Mouse (Mus musculus) forebrain, embryonic 14.5 days (tissue): ENCODE data around the gene Gm20388. TPM values are rescaled to one million over a fixed set of nuclear protein-coding genes. Genes with fewer than 3 reads are reported as not detected.
A peak's percentile ranks its signal among the peaks of the same experiment; 100 is the strongest.

Source experiments
- ATAC-seq: fragments of 200-750 bp; cut with Nextera tagmentation; 2 replicates; pipeline ENCODE4 v1.8.0; 2017; ENCODE audit warnings: mild to moderate bottlenecking, moderate library complexity
- DNase-seq: peaks from one replicate; pipeline ENCODE4 v3.0.0-alpha.2; 2015; ENCODE audit warnings: low spot score
- H3K27ac ChIP-seq: fragments of 300-500 bp; sonication (generic); 2 replicates; pipeline ENCODE4 v1.5.1; 2014; ENCODE audit warnings: low read depth, mild to moderate bottlenecking, control low read depth, low read length, moderate library complexity
- H3K27me3 ChIP-seq: fragments of 300-500 bp; sonication (generic); replicated peaks from 2 replicates; pipeline ENCODE4 v1.6.1; 2014; ENCODE audit warnings: low read length, control low read depth, mixed read lengths; ENCODE audit not compliant: control insufficient read depth, insufficient read depth
- H3K36me3 ChIP-seq: fragments of 300-500 bp; sonication (generic); 2 replicates; pipeline ENCODE4 v1.6.1; 2014; ENCODE audit warnings: low read length, control low read depth; ENCODE audit not compliant: control insufficient read depth, insufficient read depth
- H3K4me1 ChIP-seq: fragments of 300-500 bp; sonication (generic); 2 replicates; pipeline ENCODE4 v1.6.1; 2014; ENCODE audit warnings: antibody characterized with exemption, low read length, control low read depth; ENCODE audit not compliant: control insufficient read depth, insufficient read depth
- H3K4me2 ChIP-seq: fragments of 300-500 bp; sonication (generic); 2 replicates; pipeline ENCODE4 v1.6.1; 2014; ENCODE audit warnings: mild to moderate bottlenecking, control low read depth, low read length
- H3K4me3 ChIP-seq: fragments of 300-500 bp; sonication (generic); 2 replicates; pipeline ENCODE4 v1.5.1; 2014; ENCODE audit warnings: low read depth, low read length, control low read depth
- H3K9ac ChIP-seq: fragments of 300-500 bp; sonication (generic); 2 replicates; pipeline ENCODE4 v1.6.1; 2014; ENCODE audit warnings: mild to moderate bottlenecking, low read length, control low read depth, moderate library complexity
- H3K9me3 ChIP-seq: fragments of 300-500 bp; sonication (generic); replicated peaks from 2 replicates; pipeline ENCODE4 v1.6.1; 2016; ENCODE audit warnings: low read length, control low read depth, mixed read lengths; ENCODE audit not compliant: control insufficient read depth
- WGBS: fragments of 180-500 bp; shearing (Covaris S2); extraction: QIAGEN DNeasy Blood & Tissue Kit; methylation state at CpG from one replicate; pipeline ENCODE4 v1.1.7; 2014; 5-methylcytosine and 5-hydroxymethylcytosine counted together
- polyA plus RNA-seq: library from polyadenylated mRNA; unstranded; fragments of >200 nt; fragmentation: Nextera tagmentation; extraction: Ambion mirVana; gene quantifications from 2 replicates; pipeline ENCODE4 v1.2.1, GENCODE M21; 2014

Gene Gm20388
- polyA plus RNA-seq, 1 experiment from 2014 or later: 7.4 TPM

DNA sequence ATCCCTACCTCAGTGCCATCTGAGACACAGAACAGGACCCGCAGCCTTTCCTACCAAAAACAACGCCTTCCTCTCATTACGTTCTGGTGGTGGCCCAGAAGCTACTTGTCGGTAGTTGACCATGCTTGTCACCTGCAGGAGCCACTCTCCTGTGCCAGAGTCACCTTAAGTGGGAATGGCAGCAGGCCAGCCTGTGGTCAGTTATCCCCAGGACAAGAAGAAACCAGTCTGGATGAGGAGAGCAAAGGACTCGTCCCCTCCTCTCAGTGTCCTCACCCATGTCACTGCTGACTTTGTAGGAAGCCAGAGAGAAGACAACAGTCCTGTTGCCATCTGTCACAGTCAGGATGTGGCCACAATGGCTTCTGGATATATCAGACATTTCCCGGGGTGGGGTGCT, 2906.3 kb downstream of the Gm20388 start:
- Histone ChIP-seq H3K4me3 (no peak overlapping the region), H3K27ac (no peak overlapping the region), H3K4me1 (peaks cover 3% of the 10 kb centered on the region; the same call in 1 of the 2 replicates), H3K9ac (no peak overlapping the region), H3K36me3 (0 out of 2 replicates have a peak, but pooled peaks cover 4% of the 10 kb centered on the region), H3K4me2 (no peak overlapping the region), H3K9me3 (no peaks in the 10 kb centered on the region), H3K27me3 (no peaks in the 10 kb centered on the region)
- no peak for ATAC-seq
- no peak for DNase-seq
- 84% methylated on average over 6 of the region's 6 CpGs for WGBS

DNA sequence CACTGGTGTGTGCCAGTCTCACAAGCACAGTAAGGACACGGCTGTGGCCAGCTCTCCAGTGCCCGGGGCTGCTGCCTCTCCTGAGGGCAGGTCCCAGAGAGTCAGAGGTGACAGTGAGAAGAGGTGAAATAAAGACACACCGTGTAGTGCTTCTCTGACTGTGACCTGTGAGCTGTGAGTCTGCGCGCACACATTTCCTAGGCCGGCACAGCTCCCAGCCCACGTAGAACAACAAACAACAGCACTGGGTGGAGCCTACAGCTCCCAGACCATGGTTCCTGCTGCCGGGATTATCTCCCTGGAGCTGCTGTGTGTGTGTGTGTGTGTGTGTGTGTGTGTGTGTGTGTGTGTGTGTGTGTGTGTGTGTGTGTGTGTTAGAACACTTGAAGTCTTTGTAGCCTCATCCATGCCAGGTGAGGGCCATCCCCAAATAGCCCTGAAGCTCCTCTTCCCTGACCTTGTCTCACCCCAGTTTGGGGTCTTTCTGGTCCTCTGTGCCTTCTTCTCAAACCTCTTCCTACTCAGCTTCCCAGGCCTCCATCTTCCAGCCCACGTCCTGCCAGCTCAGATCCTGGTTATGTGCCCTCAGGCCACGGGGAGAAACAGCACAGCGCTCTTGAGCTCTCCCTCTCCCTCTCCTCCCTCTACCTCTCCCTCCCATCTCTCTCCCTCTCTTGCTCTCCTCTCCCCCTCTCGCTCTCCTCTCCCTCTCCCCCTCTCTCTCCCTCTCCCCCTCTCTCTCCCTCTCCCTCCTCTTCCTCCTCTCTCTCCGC, 2907.3 kb downstream of the Gm20388 start:
- Histone ChIP-seq H3K36me3 (0 out of 2 replicates have a peak, but pooled peaks cover 4% of the 10 kb centered on the region), H3K4me1 (peaks cover 3% of the 10 kb centered on the region; the same call in 1 of the 2 replicates), H3K27me3 (no peaks in the 10 kb centered on the region), H3K9me3 (no peaks in the 10 kb centered on the region), H3K4me3 (no peak overlapping the region), H3K9ac (no peak overlapping the region), H3K4me2 (no peak overlapping the region), H3K27ac (no peak overlapping the region)
- WGBS: 43% methylated on average over 12 of the region's 13 CpGs
- ATAC-seq (no peak), DNase-seq (no peak)

DNA sequence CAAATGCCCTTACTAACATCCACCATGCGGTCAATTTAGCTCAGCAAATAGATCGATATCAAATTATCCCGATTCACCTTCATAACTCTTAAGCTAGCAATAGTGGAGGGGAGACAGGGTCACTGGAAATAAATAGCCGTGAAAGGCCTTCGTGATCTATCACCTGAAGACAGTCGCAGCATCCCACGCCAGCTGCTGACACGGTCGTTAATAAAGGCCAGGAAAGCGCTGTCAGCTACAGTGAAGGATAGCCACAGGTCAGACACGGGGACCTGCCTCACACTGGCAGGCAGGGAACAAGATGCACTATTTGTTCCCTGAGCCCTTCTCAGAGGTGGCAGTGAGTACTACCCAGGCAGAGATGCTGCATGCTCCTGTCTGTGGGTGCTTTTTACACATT, 2909.1 kb downstream of the Gm20388 start:
- DNase-seq (no peak), ATAC-seq (no peak)
- Histone ChIP-seq H3K9ac (no peak overlapping the region), H3K4me3 (no peak overlapping the region), H3K27ac (no peak overlapping the region), H3K9me3 (no peaks in the 10 kb centered on the region), H3K27me3 (no peaks in the 10 kb centered on the region), H3K4me1 (peaks cover 3% of the 10 kb centered on the region), H3K4me2 (no peak overlapping the region), H3K36me3 (no peaks in the 10 kb centered on the region)
- 88% methylated on average over 11 of the region's 11 CpGs for WGBS

DNA sequence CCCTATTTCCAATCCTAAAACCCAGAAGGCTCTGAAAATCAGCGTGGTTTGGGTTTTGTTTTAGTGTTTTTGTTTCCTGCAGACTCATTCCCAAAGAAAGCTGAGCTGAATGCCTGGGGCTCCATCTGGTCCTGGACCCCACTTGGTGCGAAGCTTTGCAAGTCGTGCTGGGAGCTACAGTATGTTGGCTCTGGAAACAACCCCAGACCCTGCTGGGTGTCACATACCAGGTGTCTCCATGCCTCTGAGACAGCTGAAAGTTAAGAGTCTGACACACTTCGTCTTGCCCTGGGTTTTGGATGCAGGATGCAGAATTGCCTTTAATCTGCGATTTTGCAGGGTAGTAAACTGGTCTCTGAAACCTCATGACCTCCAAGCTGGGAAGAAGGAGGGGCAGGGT, 2913.9 kb downstream of the Gm20388 start:
- Histone ChIP-seq H3K27ac (no peak overlapping the region), H3K4me2 (no peak overlapping the region), H3K9me3 (no peaks in the 10 kb centered on the region), H3K27me3 (no peaks in the 10 kb centered on the region), H3K4me1 (peaks cover 4% of the 10 kb centered on the region), H3K4me3 (no peak overlapping the region), H3K36me3 (no peaks in the 10 kb centered on the region), H3K9ac (no peak overlapping the region)
- DNase-seq (peak; percentile 62), ATAC-seq (0 out of 2 replicates have a peak, but pooled peaks have one; percentile 52)
- WGBS: 32% methylated on average over 5 of the region's 5 CpGs

DNA sequence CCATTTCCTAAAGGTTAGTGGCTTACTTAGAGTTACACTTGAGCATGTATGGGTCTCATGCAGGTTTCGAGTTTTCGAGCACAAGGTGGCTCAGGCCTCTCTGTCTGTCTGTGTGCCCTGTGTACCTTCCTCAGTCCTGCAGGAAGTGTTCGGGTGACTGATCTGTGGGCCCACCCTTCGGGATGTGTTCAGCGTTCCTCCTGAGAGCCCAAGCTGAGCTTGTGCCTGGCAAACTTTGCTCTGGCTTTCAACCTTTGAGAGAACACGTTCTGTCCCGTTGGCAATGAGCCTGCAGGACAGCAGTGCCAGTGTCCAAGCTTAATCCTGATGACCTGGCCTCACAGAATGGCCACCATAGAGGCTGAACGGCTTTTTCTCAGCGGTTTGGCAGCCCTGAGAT, 2914.3 kb downstream of the Gm20388 start:
- H3K36me3 ChIP-seq: no peaks in the 10 kb centered on the region
- no peak overlapping the region for H3K9ac ChIP-seq
- DNase-seq (no peak), ATAC-seq (no peak)
- no peaks in the 10 kb centered on the region for H3K9me3 ChIP-seq
- H3K4me3 ChIP-seq: no peak overlapping the region
- 72% methylated on average over 9 of the region's 9 CpGs for WGBS
- H3K4me1 ChIP-seq: peaks cover 4% of the 10 kb centered on the region
- no peak overlapping the region for H3K27ac ChIP-seq
- H3K4me2 ChIP-seq: no peak overlapping the region
- no peaks in the 10 kb centered on the region for H3K27me3 ChIP-seq

DNA sequence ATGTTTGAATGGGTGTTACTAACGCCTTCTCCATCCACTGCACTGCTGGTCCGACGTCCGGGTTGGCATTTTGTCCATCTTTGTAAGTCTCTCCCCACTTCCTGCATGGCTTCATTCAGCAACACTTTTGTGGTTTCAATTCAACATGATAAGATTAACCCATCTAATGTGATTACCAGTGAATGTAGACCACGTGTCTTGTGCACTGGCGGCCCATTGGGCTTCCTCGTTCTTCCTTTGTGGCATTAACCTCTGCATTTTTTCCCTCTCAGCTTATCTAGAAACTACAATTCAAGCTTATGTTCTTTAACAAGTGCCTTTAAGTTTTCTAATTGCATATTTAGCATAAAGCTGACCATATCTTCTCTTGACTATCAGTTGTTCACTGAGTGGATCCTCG, 2914.8 kb downstream of the Gm20388 start:
- DNase-seq (no peak), ATAC-seq (no peak)
- 73% methylated on average over 8 of the region's 8 CpGs for WGBS
- no peak overlapping the region for H3K4me2 ChIP-seq
- no peak overlapping the region for H3K27ac ChIP-seq
- no peak overlapping the region for H3K4me3 ChIP-seq
- no peaks in the 10 kb centered on the region for H3K36me3 ChIP-seq
- no peaks in the 10 kb centered on the region for H3K27me3 ChIP-seq
- H3K4me1 ChIP-seq: peaks cover 4% of the 10 kb centered on the region
- H3K9ac ChIP-seq: no peak overlapping the region
- no peaks in the 10 kb centered on the region for H3K9me3 ChIP-seq

DNA sequence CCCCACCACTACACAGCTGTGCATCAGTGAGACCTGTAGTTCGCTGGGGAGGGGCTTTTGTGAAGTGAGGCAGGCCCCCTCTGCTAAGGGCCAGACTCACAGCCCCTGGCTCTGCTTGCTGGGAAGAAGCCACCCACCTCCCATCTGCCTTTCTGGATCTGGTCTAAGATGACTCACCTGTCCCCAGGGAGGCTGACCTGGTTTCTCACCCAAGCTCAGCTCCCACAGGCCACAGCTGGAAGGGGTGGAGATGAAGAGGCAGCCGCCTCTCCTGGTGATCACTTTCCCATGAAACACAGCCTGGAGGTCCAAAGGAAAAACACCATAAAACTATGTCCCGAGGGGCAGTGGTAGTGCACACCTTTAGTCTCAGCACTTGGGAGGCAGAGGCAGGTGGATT, 2918.8 kb downstream of the Gm20388 start:
- Histone ChIP-seq H3K4me1 (peaks cover 4% of the 10 kb centered on the region), H3K9me3 (no peaks in the 10 kb centered on the region), H3K4me3 (no peak overlapping the region), H3K27me3 (no peaks in the 10 kb centered on the region), H3K36me3 (no peaks in the 10 kb centered on the region), H3K9ac (no peak overlapping the region), H3K27ac (no peak overlapping the region), H3K4me2 (no peak overlapping the region)
- no peak for DNase-seq
- ATAC-seq: no peak
- 60% methylated on average over 3 of the region's 3 CpGs for WGBS

DNA sequence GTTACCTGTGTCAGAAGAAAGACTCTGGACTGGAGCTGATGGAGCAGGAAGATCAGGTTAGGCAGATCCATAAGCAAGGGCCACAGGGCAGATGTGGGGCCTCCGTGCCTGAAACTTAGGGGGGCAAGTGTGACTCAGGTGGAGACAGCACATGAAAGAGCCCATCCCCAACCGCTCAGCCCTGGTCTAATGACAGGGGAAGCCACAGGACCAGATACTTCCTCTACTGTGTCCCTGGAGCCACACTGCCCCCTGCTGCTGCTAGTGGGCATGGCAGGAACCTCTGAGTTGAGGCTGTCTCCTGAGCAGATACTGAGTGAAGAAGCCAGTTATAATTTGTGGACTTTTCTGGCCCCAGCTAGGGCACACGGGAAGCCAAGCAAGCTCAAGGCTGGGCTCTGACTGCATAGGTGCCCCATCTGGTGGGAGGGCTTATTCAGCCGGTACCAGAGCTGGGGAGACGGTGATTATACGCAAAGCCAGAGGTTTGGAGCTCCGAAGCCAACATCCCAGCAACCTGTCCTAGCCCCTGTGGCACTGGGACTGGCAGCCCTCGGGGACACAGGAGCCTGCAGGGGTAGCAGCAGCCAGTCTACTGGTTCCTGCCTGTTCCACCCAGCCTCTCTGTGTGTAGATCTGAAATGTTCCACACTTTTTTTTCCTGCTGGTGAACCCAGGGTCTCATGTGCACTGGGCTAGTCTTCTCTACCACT, 2919.9 kb downstream of the Gm20388 start:
- Histone ChIP-seq H3K4me1 (no peaks in the 10 kb centered on the region), H3K9ac (no peak overlapping the region), H3K4me3 (no peak overlapping the region), H3K27me3 (no peaks in the 10 kb centered on the region), H3K9me3 (no peaks in the 10 kb centered on the region), H3K36me3 (no peaks in the 10 kb centered on the region), H3K27ac (no peak overlapping the region), H3K4me2 (no peak overlapping the region)
- DNase-seq (peak; percentile 88), ATAC-seq (peak; percentile 85)
- WGBS: 44% methylated on average over 8 of the region's 8 CpGs

DNA sequence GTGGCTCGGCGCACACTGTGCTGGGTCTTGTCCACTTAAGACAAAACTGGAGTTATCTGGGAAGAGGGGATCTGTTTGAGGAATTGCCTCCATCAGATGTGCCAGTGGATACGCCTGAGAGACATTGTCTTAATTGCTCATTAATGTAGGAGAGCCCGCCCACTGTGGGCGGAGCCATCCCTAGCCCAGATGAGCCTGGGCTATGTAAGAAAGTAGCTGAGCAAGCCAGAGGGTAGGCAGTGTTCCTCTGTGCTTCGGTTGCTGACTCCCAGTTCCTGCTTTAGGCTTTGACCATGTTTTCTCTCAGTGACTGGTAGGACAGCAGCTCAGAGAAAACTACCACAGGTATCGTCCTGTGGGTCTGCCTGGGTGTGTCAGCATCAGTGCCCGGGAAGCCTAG, 2923.8 kb downstream of the Gm20388 start:
- no peak for DNase-seq
- Histone ChIP-seq H3K9ac (no peak overlapping the region), H3K4me3 (no peak overlapping the region), H3K27ac (no peak overlapping the region), H3K4me2 (no peak overlapping the region), H3K4me1 (no peaks in the 10 kb centered on the region), H3K36me3 (no peaks in the 10 kb centered on the region), H3K27me3 (no peaks in the 10 kb centered on the region), H3K9me3 (no peaks in the 10 kb centered on the region)
- 80% methylated on average over 8 of the region's 8 CpGs for WGBS
- no peak for ATAC-seq
